Mouse (Mus musculus): ENCODE results near the gene Hcrtr2.
A peak's percentile ranks its signal among the peaks of the same experiment; 100 is the strongest.

The Hcrtr2 gene

GRCm38 (mm10) chr9:76323756-76324155 is at the start of gene Hcrtr2:
TSS of gene Hcrtr2 (minus strand) at chr9:76323856.
- DNase-seq (ENCODE audit: low read depth), result no peak

DNA sequence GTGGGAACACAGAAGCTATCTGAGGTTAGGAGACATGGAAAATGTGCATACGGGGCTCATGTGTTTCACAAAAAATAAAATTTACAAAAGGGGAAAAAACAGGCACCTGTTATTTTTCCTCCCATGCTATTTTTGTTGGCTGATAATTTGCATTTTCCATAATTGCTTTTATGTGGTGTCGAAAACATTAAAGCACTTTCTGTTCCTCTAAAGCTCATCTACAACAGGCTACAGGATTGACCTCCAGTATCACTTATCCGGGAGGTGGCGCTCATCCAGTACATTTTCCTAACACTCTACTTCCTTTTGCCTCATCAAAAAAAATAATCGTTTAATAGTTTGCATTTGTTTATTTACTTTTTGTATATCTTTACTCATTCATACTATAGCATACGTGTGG is 41.2 kb upstream of the Hcrtr2 start:
- DNase-seq (ENCODE audit: low read depth), result no peak

DNA sequence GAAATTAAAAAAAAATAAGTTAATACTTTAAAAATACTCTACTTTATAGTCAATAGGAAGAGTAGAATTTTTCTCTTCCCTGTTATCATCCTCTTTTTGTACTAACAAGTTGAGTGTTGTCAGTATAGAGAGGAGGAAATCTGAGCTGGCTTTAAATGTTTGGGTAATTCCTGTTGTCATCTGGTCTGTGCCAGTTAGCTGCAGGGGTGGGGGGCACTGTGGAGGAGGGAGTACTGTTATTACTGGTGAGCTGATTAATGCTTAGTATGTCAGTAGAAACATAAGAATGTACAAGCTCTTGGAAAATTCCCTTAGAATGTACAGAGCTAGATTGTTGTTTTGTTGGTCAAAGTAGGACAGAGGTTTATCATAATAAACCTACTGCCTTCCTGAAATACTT is 36.7 kb upstream of the Hcrtr2 start:
- DNase-seq (ENCODE audit: low read depth), result no peak

DNA sequence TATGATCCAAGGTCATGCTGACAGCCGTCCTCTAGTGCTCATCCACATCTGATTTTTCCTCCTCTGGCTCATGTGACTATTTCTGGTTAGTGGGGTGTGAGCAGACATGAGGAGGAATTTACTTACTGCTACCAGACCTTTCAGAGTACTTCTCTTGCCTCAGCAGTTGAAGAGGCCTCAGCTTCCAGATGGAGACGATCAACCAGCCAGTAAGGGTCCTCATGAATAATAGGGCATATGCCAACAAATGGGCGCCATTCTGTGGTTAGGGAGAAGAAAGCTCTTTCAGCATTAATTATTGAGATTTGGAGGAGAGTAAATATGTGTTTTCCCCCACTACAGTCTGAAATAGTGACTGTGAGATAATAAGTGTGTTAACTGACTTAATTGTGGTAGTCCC is 28.7 kb upstream of the Hcrtr2 start:
- DNase-seq (ENCODE audit: low read depth), result no peak

DNA sequence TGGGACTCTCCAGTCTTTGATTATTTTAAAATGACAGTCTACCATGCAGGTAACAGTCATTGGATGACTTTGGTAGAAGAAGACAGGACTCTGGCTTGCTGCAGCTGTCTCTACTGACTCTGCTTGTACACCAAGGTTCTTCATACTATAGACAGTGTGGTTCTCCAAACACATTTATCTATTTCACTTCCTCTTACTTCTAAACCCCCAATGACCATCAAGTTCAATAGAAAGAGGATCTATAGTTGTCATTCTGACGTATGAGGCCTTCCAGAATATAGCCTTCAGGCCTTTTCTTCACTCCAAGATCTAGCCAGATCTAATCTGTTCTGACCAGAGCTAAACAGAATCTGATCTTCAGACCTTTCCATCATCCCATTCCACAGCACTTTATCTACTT is 23.6 kb upstream of the Hcrtr2 start:
- DNase-seq (ENCODE audit: low read depth), result no peak

DNA sequence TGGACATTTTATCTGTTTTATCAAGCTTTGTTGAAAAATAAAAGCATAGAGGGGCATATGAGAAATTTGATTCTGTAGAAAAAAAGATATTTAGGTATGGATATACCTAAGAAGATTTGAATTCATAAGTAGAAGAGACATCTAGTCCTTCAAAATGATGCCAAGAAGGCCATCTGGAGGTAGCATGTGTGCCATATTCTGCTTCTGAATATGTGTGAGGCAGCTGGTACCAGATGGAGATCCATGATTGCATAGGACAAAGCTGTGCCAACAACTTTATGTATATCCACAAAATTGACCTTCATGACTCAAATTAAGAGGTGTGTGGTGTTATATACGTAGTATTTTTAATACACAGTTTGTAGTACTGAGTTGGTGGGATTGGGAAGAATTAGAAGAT is 7.4 kb upstream of the Hcrtr2 start:
- DNase-seq (ENCODE audit: low read depth), result no peak

DNA sequence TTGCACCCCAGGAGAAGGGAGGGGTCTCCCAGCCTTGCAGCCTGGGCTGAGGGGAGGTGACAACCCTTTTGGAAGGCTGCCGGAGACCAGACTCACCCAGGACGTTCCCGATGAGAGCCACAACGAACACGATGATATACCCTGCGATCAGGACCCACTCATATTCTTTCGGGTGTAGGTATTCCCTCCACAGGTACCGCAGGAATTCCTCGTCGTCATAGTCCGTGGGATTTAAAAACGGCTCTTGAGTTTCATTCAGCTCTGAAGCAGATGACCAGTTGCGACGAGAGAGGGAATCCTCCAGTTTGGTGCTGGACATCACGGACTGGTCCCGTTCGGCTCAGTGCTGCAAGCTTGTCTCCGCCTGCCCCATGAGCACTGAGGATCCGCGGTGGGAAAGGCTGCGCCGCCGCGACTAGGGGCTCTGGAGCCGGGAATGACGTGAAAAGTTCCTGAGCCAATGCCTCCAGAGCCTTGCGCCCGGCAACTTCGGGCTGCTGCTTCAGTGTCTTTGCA is 412 bp downstream of the Hcrtr2 start:
- DNase-seq (ENCODE audit: low read depth), result no peak

- no peak for DNase-seq (ENCODE audit: low read depth)
These were observed 1.3 kb downstream of the Hcrtr2 start for GRCm38 (mm10) chr9:76322122-76323052.

DNA sequence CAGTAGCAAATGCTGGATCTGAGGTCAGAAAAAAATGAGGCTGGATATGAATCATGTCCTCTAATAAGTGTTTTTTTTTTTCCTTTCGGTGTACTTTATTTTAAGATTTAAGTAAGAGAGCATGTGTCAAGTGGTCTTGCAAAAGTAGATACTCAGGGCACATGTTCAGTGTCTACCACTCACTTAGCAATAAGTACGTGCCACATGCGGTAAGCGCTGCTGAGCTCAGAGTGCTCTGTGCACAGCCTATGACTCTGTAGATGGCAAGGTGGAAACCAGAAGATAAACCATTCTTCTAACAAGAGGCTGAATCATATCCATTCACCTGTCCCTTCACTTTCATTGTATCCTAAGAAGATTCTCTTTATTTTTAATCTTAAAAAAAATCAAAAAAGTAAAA is 2.1 kb downstream of the Hcrtr2 start:
- no peak for DNase-seq (ENCODE audit: low read depth)

- DNase-seq (ENCODE audit: low read depth), result no peak
These were observed 2.9 kb downstream of the Hcrtr2 start for GRCm38 (mm10) chr9:76320755-76321154.

DNA sequence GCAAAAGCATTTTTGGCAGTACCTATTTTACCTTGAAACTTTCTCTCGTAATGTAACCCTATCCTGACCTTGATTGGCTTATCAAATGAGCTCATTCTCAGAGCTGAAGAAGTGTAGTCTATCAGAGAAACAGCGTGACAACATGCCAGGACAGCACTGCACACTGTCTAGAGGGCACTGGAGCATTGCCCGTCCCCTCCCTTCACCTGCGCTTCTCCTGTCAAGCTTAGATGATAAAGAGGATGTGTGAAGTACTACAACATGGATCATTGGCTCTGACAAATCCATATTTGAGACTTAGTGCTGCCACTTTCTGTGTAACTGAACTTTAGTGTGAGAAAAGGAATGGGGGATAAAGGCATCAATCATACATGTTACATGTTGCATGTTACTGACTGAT is 5.4 kb downstream of the Hcrtr2 start:
- DNase-seq (ENCODE audit: low read depth), result no peak

DNA sequence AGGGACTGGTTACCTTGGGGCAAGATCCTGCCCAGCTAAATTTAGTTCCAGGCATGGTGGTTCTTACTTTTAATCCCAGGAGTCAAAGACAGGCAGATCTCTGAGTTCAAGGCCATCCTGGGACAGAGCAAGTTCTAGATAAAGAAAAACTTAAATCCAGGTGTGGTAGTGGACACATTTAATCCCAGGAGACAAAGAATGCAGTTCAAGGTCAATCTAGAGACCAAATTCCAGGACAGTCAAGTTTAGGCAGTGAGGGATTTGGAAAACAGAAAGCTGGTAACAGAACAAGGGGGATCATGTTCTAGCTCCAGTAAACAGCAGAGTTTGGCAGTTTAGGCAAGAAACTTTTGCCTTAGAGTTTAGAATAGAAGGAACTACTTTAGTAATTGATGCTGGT is 8.6 kb downstream of the Hcrtr2 start:
- no peak for DNase-seq (ENCODE audit: low read depth)

DNA sequence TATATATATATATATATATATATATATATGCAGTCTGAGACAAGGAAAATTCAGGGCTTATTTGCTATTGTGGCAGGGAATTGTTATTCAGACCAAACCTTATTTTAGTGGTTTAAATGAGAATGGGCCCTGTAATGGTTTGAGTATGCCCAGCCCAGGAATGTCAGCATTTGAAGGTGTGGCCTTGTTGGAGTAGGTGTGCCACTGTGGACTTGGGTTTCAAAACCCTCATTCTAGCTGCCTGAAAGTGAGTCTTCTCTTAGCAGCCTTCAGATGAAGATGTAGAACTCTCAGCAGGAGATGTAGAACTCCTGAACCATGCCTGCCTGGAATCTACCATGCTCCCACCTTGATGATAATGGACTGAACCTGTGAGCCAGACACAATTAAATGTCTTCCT is 9.7 kb downstream of the Hcrtr2 start:
- DNase-seq (ENCODE audit: low read depth), result no peak

DNA sequence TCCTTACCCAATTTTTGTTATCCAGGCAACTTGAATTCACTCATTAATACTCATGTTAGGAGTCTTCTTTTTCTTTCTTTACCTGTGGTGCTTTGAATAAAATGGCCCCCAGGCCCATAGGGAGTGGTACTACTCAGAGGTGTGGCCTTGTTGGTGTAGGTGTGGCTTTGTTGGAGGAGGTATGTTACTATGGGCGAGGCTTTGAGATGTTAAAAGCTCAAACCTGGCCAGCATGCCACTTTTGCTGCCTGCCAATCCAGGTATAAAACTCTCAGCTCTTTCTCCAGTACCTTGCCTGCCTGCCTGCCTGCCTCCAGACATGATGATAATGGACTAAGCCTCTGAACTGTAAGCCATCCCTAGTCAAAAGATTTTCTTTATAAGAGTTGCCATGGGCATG is 11.4 kb downstream of the Hcrtr2 start:
- no peak for DNase-seq (ENCODE audit: low read depth)

- no peak for DNase-seq (ENCODE audit: low read depth)
These were observed 32.3 kb downstream of the Hcrtr2 start for GRCm38 (mm10) chr9:76291384-76291783.

GRCm38 (mm10) chr9:76270886-76271285 is 52.8 kb downstream of the Hcrtr2 start:
- DNase-seq (ENCODE audit: low read depth), result no peak

DNA sequence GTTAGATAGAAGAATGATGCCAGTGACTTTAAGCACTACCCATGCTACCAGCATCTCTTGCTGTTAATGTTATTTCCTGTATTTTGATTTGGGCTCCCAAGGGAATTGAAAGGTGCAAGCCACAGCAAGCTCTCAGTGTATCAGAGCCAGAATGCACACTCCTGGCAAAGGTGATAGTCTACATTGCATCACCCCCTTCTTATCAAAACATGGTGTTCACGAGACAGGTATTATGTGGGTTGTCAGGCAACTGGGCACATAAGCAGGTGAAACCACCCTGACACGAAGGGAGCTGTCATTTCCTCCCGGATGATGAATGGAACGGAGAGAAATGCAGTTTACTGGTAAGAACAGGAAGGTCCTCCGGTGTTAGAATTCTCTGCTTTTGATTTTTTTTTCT is 65.9 kb downstream of the Hcrtr2 start:
- DNase-seq (ENCODE audit: low read depth), result no peak

GRCm38 (mm10) chr9:76252544-76252943 is 71.1 kb downstream of the Hcrtr2 start:
- no peak for DNase-seq (ENCODE audit: low read depth)

- no peak for DNase-seq (ENCODE audit: low read depth)
These were observed 71.5 kb downstream of the Hcrtr2 start for GRCm38 (mm10) chr9:76252109-76252508.

DNA sequence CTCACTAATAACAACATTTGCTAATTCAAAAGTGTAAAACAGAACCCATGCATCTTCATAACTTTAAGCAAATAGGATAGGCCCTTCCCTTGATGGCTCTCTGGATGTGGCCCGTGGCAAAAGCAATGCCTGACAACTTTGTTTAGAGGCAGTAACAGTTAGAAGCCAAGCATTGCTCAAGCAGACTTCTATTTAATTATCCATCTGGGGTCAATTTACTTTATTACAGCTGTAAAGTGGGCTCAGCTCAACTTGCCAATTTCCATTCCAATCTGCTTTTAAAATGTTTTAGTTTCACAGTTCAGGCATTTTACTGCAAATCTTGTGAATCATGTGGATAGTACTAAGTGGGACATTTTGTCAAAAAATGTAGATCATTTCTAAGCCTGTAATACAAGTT is 81.3 kb downstream of the Hcrtr2 start:
- no peak for DNase-seq (ENCODE audit: low read depth)

DNA sequence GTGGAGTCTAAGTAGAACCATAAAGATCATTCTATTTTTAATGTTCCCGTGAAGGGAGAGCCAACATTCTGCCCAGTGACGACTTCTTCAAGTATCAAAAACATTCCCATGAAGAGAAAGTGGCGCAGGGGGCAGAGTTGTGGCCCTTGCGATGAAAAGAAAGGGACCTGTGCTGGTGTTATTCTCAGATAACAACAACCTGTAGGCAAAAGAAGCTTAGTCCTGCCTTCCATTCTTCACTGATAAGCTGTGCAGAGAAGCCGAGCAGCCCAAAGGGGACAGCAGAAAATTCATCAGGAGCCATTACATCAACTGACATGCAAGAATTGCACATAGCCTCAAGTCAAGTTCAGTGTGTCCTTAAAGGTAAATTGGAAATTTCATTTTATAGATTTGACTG is 85.7 kb downstream of the Hcrtr2 start:
- peak; percentile 52 for DNase-seq (ENCODE audit: low read depth)

- peak; percentile 67 for DNase-seq (ENCODE audit: low read depth)
These were observed 86.4 kb downstream of the Hcrtr2 start for GRCm38 (mm10) chr9:76237243-76237642.

DNA sequence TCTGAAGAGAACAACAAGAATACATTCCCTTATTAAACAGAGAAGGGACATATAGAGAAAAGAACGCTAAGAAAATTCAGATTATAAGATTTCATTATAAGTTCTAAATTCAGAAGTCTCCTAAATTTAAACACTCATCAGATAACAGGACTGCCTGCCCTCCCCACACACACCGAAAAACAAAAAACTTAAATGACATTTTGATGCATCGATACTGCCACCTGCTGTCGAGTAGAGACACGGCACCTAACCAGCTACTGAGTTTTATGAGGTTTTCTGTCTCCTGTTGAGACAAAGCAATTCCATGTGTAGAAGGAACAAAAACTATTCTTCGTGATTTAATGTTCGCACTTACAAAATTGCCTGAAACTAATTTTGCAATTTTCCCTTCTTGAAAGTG is 87.0 kb downstream of the Hcrtr2 start:
- peak; percentile 82 for DNase-seq (ENCODE audit: low read depth)

- DNase-seq (ENCODE audit: low read depth), result peak; percentile 90
These were observed 87.6 kb downstream of the Hcrtr2 start for GRCm38 (mm10) chr9:76235945-76236503.
